Mouse (Mus musculus): ENCODE data around the gene Runx2. TPM values are rescaled to one million over a fixed set of nuclear protein-coding genes. Genes with fewer than 3 reads are reported as not detected.

Runx2 gene
- polyA plus RNA-seq, 1 experiment from 2014 or later = 0.55 TPM

DNA sequence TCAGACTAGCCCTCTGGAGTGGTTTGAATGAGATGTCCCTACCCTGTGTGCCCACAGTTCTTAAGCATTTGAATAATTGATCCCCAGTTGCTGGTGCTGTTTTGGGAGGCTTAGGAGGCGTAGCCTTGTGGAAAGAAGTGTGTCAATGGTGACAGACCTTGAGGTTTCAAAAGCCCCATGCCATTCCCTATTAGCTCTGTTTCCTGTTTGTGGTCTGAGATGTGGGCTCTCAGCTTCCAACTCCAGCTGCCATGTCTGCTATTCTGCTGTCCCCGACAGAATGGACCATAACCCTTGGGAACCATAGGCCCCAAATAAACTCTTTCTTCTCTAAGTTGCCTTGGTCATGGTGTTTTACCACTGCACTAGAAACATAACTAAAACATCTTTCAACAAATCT, 194.1 kb downstream of the Runx2 start:
- Histone ChIP-seq H3K36me3 (ENCODE audit: control insufficient read depth, insufficient read depth, low read length) (no peaks in the 10 kb centered on the region), H3K4me1 (ENCODE audit: control insufficient read depth, insufficient read depth, low read length) (no peaks in the 10 kb centered on the region), H3K4me3 (replicated peaks; ENCODE audit: low read depth, low read length) (no peak overlapping the region), H3K27ac (replicated peaks; ENCODE audit: low read depth, low read length) (no peak overlapping the region), H3K4me2 (ENCODE audit: low read length) (no peak overlapping the region), H3K9me3 (ENCODE audit: control insufficient read depth, low read length) (no peaks in the 10 kb centered on the region), H3K27me3 (ENCODE audit: control insufficient read depth, insufficient read depth, low read length) (no peaks in the 10 kb centered on the region), H3K9ac (replicated peaks; ENCODE audit: low read length) (no peak overlapping the region)
- WGBS = 93% methylated on average over 2 of the region's 2 CpGs
- ATAC-seq (ENCODE audit: low FRiP score, low TSS enrichment) = no peak
- no peak for DNase-seq

DNA sequence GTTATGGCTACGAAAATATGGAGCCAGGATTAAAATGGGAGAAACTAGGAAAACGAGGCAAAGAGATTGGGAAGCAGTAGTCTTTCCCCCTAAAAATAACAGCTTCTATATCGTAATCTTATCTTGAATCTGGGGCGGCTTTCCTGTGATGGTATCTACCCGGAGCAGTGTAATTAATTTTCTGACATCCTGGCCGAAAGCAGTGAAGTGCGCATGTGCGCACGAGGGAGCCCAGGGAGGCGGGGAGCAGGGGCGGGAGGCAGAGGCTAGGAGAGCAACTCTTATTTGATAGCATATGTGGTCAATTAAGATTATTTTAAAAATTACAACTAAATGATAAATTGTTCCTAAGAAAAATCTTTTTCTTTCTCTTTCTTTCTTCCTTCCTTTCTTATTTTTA, 195.9 kb downstream of the Runx2 start:
- Histone ChIP-seq H3K27me3 (ENCODE audit: control insufficient read depth, insufficient read depth, low read length) (no peaks in the 10 kb centered on the region), H3K9me3 (ENCODE audit: control insufficient read depth, low read length) (no peaks in the 10 kb centered on the region), H3K36me3 (ENCODE audit: control insufficient read depth, insufficient read depth, low read length) (no peaks in the 10 kb centered on the region), H3K4me3 (replicated peaks; ENCODE audit: low read depth, low read length) (no peak overlapping the region), H3K27ac (replicated peaks; ENCODE audit: low read depth, low read length) (no peak overlapping the region), H3K9ac (replicated peaks; ENCODE audit: low read length) (no peak overlapping the region), H3K4me2 (ENCODE audit: low read length) (no peak overlapping the region), H3K4me1 (ENCODE audit: control insufficient read depth, insufficient read depth, low read length) (no peaks in the 10 kb centered on the region; the same call in 1 of the 2 replicates)
- DNase-seq = peak; percentile 47
- no peak for ATAC-seq (ENCODE audit: low FRiP score, low TSS enrichment)
- WGBS = 71% methylated on average over 11 of the region's 11 CpGs

DNA sequence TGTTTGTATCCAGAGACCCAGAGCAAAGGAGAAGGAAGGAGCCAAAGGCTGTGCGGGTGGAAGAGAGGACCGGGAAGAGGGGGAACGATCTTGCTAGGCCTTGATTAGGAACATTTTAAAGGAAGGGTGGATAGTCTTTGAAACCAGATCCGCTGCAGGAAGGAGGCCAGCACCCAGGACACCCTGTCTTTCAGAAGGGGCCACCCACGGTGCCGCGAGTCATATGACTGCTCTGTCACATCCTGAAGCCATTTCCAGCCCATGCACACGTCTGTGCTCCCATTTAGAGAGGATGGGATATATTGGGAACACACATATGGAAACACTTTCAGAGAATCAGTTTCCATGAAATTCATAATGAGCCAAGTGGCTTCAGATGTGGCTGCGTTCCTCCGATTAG, 196.4 kb downstream of the Runx2 start:
- H3K27ac ChIP-seq (replicated peaks; ENCODE audit: low read depth, low read length) = no peak overlapping the region
- no peak for DNase-seq

DNA sequence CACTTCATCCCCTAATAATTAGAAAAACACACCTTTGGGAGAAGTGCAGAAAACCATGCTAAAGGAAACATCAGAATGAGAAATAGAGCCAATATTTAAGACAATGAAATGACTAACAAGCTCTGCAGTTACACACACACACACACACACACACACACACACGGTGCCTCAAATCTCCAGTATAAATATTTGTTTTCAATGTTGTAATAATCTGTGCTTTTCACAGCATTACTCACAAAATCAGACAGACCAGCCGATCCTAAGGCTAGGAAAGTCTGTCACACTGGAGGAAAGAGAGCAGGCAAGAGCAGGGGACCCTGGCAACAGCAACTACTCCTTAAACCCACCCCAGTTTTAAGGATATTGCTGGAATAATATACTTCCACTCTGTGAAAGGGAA, 196.9 kb downstream of the Runx2 start:
- no peak overlapping the region for H3K4me2 ChIP-seq (ENCODE audit: low read length)
- ATAC-seq (ENCODE audit: low FRiP score, low TSS enrichment) (no peak), DNase-seq (no peak)
- H3K27me3 ChIP-seq (ENCODE audit: control insufficient read depth, insufficient read depth, low read length) = no peaks in the 10 kb centered on the region
- H3K27ac ChIP-seq (replicated peaks; ENCODE audit: low read depth, low read length) = no peak overlapping the region
- H3K36me3 ChIP-seq (ENCODE audit: control insufficient read depth, insufficient read depth, low read length) = no peaks in the 10 kb centered on the region
- 86% methylated on average over 2 of the region's 2 CpGs for WGBS
- no peak overlapping the region for H3K9ac ChIP-seq (replicated peaks; ENCODE audit: low read length)
- H3K4me1 ChIP-seq (ENCODE audit: control insufficient read depth, insufficient read depth, low read length) = no peaks in the 10 kb centered on the region; the same call in 1 of the 2 replicates
- H3K4me3 ChIP-seq (replicated peaks; ENCODE audit: low read depth, low read length) = no peak overlapping the region
- no peaks in the 10 kb centered on the region for H3K9me3 ChIP-seq (ENCODE audit: control insufficient read depth, low read length)

More for the DNA sequence above, 196.4 kb downstream of the Runx2 start:
- ATAC-seq (ENCODE audit: low FRiP score, low TSS enrichment) = no peak
- 72% methylated on average over 10 of the region's 10 CpGs for WGBS
- H3K4me3 ChIP-seq (replicated peaks; ENCODE audit: low read depth, low read length) = no peak overlapping the region
- H3K4me2 ChIP-seq (ENCODE audit: low read length) = no peak overlapping the region
- H3K36me3 ChIP-seq (ENCODE audit: control insufficient read depth, insufficient read depth, low read length) = no peaks in the 10 kb centered on the region
- H3K27me3 ChIP-seq (ENCODE audit: control insufficient read depth, insufficient read depth, low read length) = no peaks in the 10 kb centered on the region
- no peaks in the 10 kb centered on the region; the same call in 1 of the 2 replicates for H3K4me1 ChIP-seq (ENCODE audit: control insufficient read depth, insufficient read depth, low read length)
- H3K9me3 ChIP-seq (ENCODE audit: control insufficient read depth, low read length) = no peaks in the 10 kb centered on the region
- H3K9ac ChIP-seq (replicated peaks; ENCODE audit: low read length) = no peak overlapping the region

DNA sequence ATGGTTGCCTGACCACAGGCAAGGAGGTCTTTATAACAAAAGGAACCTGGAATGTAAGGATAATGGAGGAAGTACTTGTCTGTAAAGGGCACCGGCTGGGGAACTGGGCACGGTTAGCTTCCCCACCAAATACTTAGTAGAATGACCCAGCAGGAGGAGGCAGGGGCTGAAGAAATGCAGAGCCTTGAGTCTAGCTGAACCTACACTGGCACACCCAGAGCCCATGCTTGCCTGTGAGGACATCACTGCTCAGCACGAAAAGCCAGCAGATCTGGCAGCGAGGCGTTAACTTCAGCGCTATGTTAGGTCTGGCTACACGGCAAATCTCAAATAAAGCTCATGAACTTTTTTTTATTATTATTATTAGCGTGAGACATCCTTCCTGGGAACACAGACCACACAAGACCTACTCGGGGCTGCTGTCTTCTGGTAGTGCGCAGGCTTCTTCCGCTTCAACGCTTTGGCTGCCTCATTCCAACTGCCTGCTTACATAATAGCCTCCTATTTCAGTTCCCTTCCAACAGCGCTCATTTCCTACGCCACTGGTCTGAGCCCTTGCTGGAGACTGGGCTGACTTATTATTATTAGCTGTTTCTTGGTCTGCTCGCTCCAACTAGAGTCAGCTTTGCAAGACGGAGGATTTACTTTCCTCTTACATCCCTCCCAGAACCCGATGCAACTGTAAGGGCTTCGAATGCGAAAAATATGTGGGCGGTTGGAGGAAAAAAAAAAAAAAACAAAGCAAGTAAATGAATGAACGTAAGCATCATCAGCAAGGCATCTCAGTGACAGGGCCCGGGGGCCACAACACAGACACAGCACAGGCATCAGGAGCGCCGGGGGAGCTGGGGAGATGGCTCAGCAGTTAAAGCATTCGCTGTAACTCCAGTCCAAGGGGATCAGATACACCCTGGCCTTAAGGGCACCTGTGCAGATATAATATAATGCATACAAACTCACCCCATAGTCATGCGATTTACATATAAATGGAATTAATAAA, 200.6 kb downstream of the Runx2 start:
- no peaks in the 10 kb centered on the region for H3K9me3 ChIP-seq (ENCODE audit: control insufficient read depth, low read length)
- no peaks in the 10 kb centered on the region; the same call in 1 of the 2 replicates for H3K4me1 ChIP-seq (ENCODE audit: control insufficient read depth, insufficient read depth, low read length)
- no peak overlapping the region for H3K27ac ChIP-seq (replicated peaks; ENCODE audit: low read depth, low read length)
- 64% methylated on average over 26 of the region's 26 CpGs for WGBS
- no peak overlapping the region for H3K9ac ChIP-seq (replicated peaks; ENCODE audit: low read length)
- H3K4me2 ChIP-seq (ENCODE audit: low read length) = peak overlapping the region; percentile 4; the same call in 1 of the 2 replicates
- H3K27me3 ChIP-seq (ENCODE audit: control insufficient read depth, insufficient read depth, low read length) = no peaks in the 10 kb centered on the region
- no peaks in the 10 kb centered on the region for H3K36me3 ChIP-seq (ENCODE audit: control insufficient read depth, insufficient read depth, low read length)
- H3K4me3 ChIP-seq (replicated peaks; ENCODE audit: low read depth, low read length) = no peak overlapping the region
- DNase-seq = peak; percentile 52
- ATAC-seq (ENCODE audit: low FRiP score, low TSS enrichment) = no peak

DNA sequence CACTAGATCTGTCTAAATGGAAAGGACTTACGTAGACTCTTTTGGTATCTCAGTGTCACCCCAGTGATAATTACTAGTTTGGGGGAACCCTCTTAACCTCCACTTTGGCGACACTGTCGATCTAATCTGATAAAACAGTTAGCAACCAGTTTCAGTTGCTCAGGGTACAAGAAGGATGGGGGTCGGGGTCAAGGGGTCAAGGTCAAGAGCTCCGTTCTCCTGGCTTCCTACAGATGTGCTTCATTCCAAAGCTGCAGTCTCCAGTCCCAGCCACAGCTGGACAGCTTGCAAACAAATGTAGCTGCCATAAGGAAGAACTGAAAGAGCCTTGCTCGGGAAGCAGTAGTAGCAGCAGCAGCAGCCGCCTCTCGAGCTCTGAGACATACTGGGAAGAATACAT, 202.0 kb downstream of the Runx2 start:
- Histone ChIP-seq H3K36me3 (ENCODE audit: control insufficient read depth, insufficient read depth, low read length) (no peaks in the 10 kb centered on the region), H3K4me2 (ENCODE audit: low read length) (no peak overlapping the region), H3K9me3 (ENCODE audit: control insufficient read depth, low read length) (no peaks in the 10 kb centered on the region), H3K27me3 (ENCODE audit: control insufficient read depth, insufficient read depth, low read length) (no peaks in the 10 kb centered on the region), H3K27ac (replicated peaks; ENCODE audit: low read depth, low read length) (no peak overlapping the region), H3K9ac (replicated peaks; ENCODE audit: low read length) (no peak overlapping the region), H3K4me3 (replicated peaks; ENCODE audit: low read depth, low read length) (no peak overlapping the region), H3K4me1 (ENCODE audit: control insufficient read depth, insufficient read depth, low read length) (no peaks in the 10 kb centered on the region; the same call in 1 of the 2 replicates)
- DNase-seq = no peak
- 75% methylated on average over 8 of the region's 8 CpGs for WGBS
- ATAC-seq (ENCODE audit: low FRiP score, low TSS enrichment) = no peak

DNA sequence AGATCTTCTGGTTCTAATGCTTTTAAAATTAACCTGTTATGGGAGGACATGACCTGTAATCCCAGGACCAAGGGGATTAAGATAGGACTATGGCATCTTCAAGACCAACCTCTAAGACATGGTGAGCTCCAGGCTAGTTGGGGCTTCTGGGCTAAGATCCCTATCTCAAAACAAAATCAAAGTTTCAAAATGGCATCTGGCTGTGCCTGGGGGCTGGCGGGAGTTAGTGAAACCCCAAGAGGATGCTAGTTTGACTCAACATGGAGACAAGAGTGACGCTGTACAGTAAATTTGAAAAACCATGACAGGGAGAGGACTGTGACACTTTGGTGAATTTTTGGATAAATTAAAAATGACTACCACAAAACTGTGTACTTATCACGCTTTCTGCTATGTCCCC, 202.6 kb downstream of the Runx2 start:
- DNase-seq (no peak), ATAC-seq (ENCODE audit: low FRiP score, low TSS enrichment) (no peak)
- no peak overlapping the region for H3K27ac ChIP-seq (replicated peaks; ENCODE audit: low read depth, low read length)
- no peaks in the 10 kb centered on the region for H3K27me3 ChIP-seq (ENCODE audit: control insufficient read depth, insufficient read depth, low read length)
- H3K4me2 ChIP-seq (ENCODE audit: low read length) = no peak overlapping the region
- H3K9ac ChIP-seq (replicated peaks; ENCODE audit: low read length) = no peak overlapping the region
- H3K9me3 ChIP-seq (ENCODE audit: control insufficient read depth, low read length) = no peaks in the 10 kb centered on the region
- H3K4me1 ChIP-seq (ENCODE audit: control insufficient read depth, insufficient read depth, low read length) = no peaks in the 10 kb centered on the region; the same call in 1 of the 2 replicates
- H3K4me3 ChIP-seq (replicated peaks; ENCODE audit: low read depth, low read length) = no peak overlapping the region
- 93% methylated on average over 3 of the region's 3 CpGs for WGBS
- H3K36me3 ChIP-seq (ENCODE audit: control insufficient read depth, insufficient read depth, low read length) = no peaks in the 10 kb centered on the region

DNA sequence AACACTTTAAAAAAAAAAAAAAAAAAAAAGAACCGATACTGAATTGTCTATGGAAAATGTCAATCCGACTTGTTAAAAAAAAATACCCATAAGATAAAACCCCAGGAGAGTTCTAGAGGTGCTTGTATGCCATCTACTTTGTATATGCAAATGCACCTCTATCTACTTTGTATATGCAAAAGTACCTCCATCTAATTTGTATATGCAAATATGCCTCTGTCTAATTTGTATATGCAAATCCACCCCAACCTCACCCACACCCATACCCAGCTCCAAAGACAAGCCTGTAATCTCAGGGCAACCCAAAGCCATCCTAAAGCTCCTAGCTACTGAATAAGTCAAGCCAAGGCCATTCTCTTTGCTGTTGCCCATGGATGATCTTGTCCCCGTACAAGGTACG, 203.1 kb downstream of the Runx2 start:
- Histone ChIP-seq H3K4me3 (replicated peaks; ENCODE audit: low read depth, low read length) (no peak overlapping the region), H3K27me3 (ENCODE audit: control insufficient read depth, insufficient read depth, low read length) (no peaks in the 10 kb centered on the region), H3K36me3 (ENCODE audit: control insufficient read depth, insufficient read depth, low read length) (no peaks in the 10 kb centered on the region), H3K9ac (replicated peaks; ENCODE audit: low read length) (no peak overlapping the region), H3K4me2 (ENCODE audit: low read length) (no peak overlapping the region), H3K9me3 (ENCODE audit: control insufficient read depth, low read length) (no peaks in the 10 kb centered on the region), H3K27ac (replicated peaks; ENCODE audit: low read depth, low read length) (no peak overlapping the region), H3K4me1 (ENCODE audit: control insufficient read depth, insufficient read depth, low read length) (no peaks in the 10 kb centered on the region; the same call in 1 of the 2 replicates)
- WGBS = 88% methylated on average over 4 of the region's 4 CpGs
- no peak for ATAC-seq (ENCODE audit: low FRiP score, low TSS enrichment)
- no peak for DNase-seq

DNA sequence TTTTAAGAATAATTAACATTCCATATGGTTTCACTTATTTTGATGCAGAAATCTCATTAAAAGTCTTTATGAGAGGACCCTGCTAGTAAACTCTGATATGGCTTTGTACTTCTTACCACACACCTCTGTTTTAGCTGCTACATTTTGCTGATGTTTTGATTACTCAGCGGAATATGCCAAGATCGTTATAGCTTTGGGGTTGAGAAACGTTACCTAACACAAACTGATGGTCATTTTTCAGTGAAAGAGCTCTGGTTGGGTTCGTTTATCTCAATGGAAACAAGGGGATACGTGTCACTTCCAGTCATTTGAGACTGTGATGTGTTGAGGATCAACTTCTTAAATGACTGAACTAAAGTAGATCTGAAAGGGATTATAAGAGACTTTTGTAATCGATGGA, 203.8 kb downstream of the Runx2 start:
- H3K4me2 ChIP-seq (ENCODE audit: low read length) = no peak overlapping the region
- no peaks in the 10 kb centered on the region; the same call in 1 of the 2 replicates for H3K4me1 ChIP-seq (ENCODE audit: control insufficient read depth, insufficient read depth, low read length)
- no peaks in the 10 kb centered on the region for H3K9me3 ChIP-seq (ENCODE audit: control insufficient read depth, low read length)
- no peak overlapping the region for H3K4me3 ChIP-seq (replicated peaks; ENCODE audit: low read depth, low read length)
- H3K27me3 ChIP-seq (ENCODE audit: control insufficient read depth, insufficient read depth, low read length) = no peaks in the 10 kb centered on the region
- 81% methylated on average over 6 of the region's 6 CpGs for WGBS
- H3K9ac ChIP-seq (replicated peaks; ENCODE audit: low read length) = no peak overlapping the region
- ATAC-seq (ENCODE audit: low FRiP score, low TSS enrichment) (no peak), DNase-seq (no peak)
- no peak overlapping the region for H3K27ac ChIP-seq (replicated peaks; ENCODE audit: low read depth, low read length)
- H3K36me3 ChIP-seq (ENCODE audit: control insufficient read depth, insufficient read depth, low read length) = no peaks in the 10 kb centered on the region

Data from midbrain, embryonic 14.5 days (tissue).